Mouse (Mus musculus) heart, adult 2 months (tissue): ENCODE measurements around the gene 4930415O20Rik.

Source experiments
- CTCF ChIP-seq: fragments of 200-600 bp; IDR thresholded peaks from 2 replicates; pipeline ENCODE4 v1.8.1; 2022; ENCODE audit warnings: antibody characterized with exemption, mild to moderate bottlenecking, moderate library complexity
- EP300 ChIP-seq: fragments of 200-500 bp; IDR thresholded peaks from 2 replicates; pipeline ENCODE4 v1.6.1; 2011; ENCODE audit warnings: low read depth, low read length, control low read depth; ENCODE audit not compliant: insufficient read depth
- POLR2A ChIP-seq: fragments of 200-500 bp; IDR thresholded peaks from 2 replicates; pipeline ENCODE4 v1.6.1; 2011; ENCODE audit warnings: mild to moderate bottlenecking, low read depth, low read length, control low read depth; ENCODE audit not compliant: insufficient read depth

DNA sequence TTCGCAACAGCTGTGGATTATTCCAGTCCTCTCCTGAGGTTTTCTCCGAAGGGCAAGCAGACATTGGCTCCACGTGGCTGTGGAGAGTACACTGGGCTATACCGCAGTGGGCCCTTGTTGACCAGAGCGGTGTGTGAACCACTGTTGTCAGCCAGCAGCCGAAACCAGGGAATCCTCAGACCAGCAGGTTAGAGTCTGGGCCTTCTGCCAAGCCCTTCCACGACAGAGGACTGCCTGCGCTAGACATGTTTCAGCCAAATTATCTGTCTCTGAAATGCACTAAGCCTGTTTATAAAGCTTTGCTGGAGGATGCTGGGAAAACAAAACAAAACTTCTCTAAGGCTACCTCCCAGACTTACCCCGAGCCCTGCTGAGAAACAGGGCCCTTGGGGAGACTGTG is 43.7 kb downstream of the 4930415O20Rik start:
- TF ChIP-seq POLR2A (no peak), CTCF (no peak), EP300 (no peak)
